Mouse (Mus musculus): ENCODE data around the gene Bmp6.

DNA sequence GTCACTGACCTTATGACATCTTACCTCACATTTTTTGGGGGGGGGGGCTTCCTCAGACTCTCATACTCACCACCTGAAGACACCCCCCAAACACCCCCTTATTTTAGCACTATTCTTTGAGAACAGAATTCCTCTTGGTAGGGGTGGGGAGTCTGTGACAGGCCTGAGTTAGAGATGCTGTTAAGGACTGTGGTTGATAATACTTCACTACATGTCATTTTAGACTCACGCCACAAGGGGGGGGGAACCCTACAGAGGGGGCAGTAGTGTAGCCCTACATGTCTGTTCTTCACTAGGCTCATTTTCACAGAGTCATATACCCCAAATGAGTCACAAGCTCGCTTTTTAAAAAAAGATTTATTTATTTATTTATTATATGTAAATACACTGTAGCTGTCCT lies 1.7 kb upstream of the Bmp6 start:
- TF ChIP-seq CTCF (IDR thresholded peaks at IDR 0.05; ENCODE audit: control insufficient read depth, insufficient read depth, low read length) (no peak), POLR2A (IDR thresholded peaks at IDR 0.05; ENCODE audit: borderline replicate concordance, control insufficient read depth, low read depth, low read length) (no peak)
